Mouse (Mus musculus): ENCODE results near the gene Atrnl1.

DNA sequence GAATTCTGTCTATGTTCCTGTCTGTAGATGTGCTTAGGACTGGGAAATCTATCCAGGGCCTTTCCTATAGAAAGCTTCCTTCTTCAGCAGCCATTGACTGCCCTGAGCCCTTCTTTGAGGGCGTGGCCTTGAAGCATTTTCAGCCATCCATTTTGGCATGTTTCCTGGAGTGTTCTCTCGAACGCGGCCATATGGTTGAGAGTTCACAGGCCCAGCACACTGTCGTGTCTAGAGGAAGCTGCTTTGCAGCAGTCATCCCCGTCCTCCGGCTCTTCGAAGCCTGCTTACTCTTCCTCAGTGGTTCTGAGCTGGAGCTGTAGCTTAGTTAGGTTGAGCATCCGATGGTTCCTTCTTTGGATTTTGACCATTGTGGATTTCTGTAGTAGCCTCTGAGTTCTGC is 191.4 kb downstream of the Atrnl1 start:
- TF ChIP-seq CTCF (IDR thresholded peaks at IDR 0.05; ENCODE audit: extremely low read depth, insufficient read depth, insufficient read length, insufficient replicate concordance) (no peak), POLR2A (IDR thresholded peaks at IDR 0.05; ENCODE audit: low read depth, low read length) (no peak)
